Mouse (Mus musculus) lung, embryonic 15.5 days (tissue): ENCODE results near the gene Rpl10a. TPM values are rescaled to one million over a fixed set of nuclear protein-coding genes. Genes with fewer than 3 reads are reported as not detected.

Source experiments
- ATAC-seq: fragments of 200-750 bp; cut with Nextera tagmentation; 2 replicates; pipeline ENCODE4 v1.8.0; 2017; ENCODE audit warnings: moderate number of reproducible peaks, borderline replicate concordance; ENCODE audit not compliant: low FRiP score, low TSS enrichment; ENCODE audit errors: extremely low read depth
- H3K27ac ChIP-seq: fragments of 300-500 bp; sonication (generic); 2 replicates; pipeline ENCODE4 v1.5.1; 2015; ENCODE audit warnings: moderate library complexity, mild to moderate bottlenecking, inconsistent platforms
- H3K27me3 ChIP-seq: fragments of 300-500 bp; sonication (generic); 2 replicates; pipeline ENCODE4 v1.6.1; 2015; ENCODE audit warnings: inconsistent platforms
- H3K36me3 ChIP-seq: fragments of 300-500 bp; sonication (generic); 2 replicates; pipeline ENCODE4 v1.6.1; 2015; ENCODE audit warnings: inconsistent platforms
- H3K4me1 ChIP-seq: fragments of 300-500 bp; sonication (generic); 2 replicates; pipeline ENCODE4 v1.6.1; 2015; ENCODE audit warnings: inconsistent platforms
- H3K4me2 ChIP-seq: fragments of 300-500 bp; sonication (generic); 2 replicates; pipeline ENCODE4 v1.6.1; 2015; ENCODE audit warnings: inconsistent platforms, mild to moderate bottlenecking, moderate library complexity
- H3K4me3 ChIP-seq: fragments of 300-500 bp; sonication (generic); 2 replicates; pipeline ENCODE4 v1.5.1; 2015; ENCODE audit warnings: mild to moderate bottlenecking, inconsistent platforms
- H3K9ac ChIP-seq: fragments of 300-500 bp; sonication (generic); 2 replicates; pipeline ENCODE4 v1.6.1; 2015; ENCODE audit warnings: inconsistent platforms
- H3K9me3 ChIP-seq: fragments of 300-500 bp; sonication (generic); 2 replicates; pipeline ENCODE4 v1.6.1; 2016; ENCODE audit warnings: inconsistent platforms
- WGBS: fragments of 180-500 bp; shearing (Covaris S2); methylation state at CpG from one replicate; pipeline ENCODE4 v1.1.7; 2015; 5-methylcytosine and 5-hydroxymethylcytosine counted together
- polyA plus RNA-seq: library from polyadenylated mRNA; unstranded; fragments of >200 nt; fragmentation: Nextera tagmentation; extraction: Ambion mirVana; gene quantifications from 2 replicates; pipeline ENCODE4 v1.2.1, GENCODE M21; 2015

Gene Rpl10a
- polyA plus RNA-seq, 1 experiment from 2014 or later, result 606 TPM

DNA sequence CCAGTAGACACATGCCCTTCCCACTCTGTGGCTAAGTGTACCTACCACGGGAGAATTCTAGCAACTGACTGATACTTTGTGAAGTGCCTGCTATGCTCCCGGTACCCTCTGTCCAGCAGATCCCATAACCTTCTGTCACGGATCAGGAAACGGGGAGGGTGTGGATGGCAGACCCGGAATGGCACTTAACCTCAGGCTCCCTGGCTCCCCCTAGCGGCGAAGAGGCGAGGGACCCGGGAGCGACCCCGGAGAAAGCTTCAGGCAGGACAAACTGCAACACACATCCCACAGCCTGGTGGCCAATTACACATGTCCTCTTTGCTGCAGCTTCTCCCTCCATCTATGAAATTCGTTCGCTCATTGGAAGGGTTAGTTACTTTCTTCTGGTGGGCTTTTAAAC is 40.2 kb downstream of the Rpl10a start:
- ATAC-seq, result peak; percentile 33; the same call in 1 of the 2 replicates
- Histone ChIP-seq H3K9ac (no peak overlapping the region), H3K4me2 (no peak overlapping the region), H3K27ac (no peak overlapping the region), H3K4me1 (peaks cover 22% of the 10 kb centered on the region), H3K4me3 (no peak overlapping the region), H3K36me3 (no peaks in the 10 kb centered on the region), H3K9me3 (no peaks in the 10 kb centered on the region), H3K27me3 (peaks cover 25% of the 10 kb centered on the region)
- 7% methylated on average over 13 of the region's 13 CpGs for WGBS

DNA sequence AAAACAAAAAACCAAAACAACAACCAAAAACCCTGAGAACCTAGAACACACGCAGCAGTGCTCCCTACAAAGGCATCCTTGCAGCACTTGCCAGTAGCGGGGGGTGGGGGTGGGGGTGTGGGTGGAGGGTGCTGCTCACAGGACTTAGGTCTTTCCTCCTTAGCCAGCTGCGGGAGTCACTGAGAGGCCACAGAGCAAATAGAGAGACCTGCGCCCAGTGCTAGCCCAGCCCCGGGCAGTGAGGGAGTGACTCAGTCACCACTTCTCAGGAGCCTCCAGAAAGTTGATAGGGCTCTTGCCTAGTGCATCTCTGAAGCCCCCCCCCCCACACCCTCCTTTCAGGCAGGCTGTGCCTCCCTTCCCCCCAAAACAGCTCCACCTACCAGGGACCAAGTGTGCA is 40.8 kb downstream of the Rpl10a start:
- Histone ChIP-seq H3K9ac (no peak overlapping the region), H3K36me3 (no peaks in the 10 kb centered on the region), H3K27me3 (peaks cover 23% of the 10 kb centered on the region), H3K27ac (no peak overlapping the region; the same call in 1 of the 2 replicates), H3K4me1 (peaks cover 16% of the 10 kb centered on the region), H3K9me3 (no peaks in the 10 kb centered on the region), H3K4me3 (no peak overlapping the region), H3K4me2 (no peak overlapping the region)
- WGBS, result 38% methylated on average over 5 of the region's 5 CpGs
- peak; percentile 60 for ATAC-seq

DNA sequence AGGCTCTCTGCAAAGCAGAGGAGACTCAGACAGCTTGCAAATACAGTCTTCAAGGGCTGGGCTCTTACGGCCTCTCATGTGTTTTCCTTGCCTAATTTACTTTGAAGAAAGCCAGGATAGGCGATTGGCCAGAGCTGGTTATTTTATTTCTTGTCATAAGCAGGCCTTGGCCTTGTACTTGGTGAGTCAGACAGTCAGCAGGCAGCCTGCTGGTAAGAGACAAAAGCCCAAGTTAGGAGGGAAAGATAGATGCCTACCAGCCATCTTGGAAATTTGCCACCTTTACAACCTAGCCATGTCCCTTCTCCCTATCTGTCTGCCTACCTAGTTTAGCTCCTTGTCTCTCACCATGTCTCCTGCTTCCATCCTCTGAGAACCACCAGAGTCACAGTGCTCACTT is 43.0 kb downstream of the Rpl10a start:
- Histone ChIP-seq H3K27ac (no peak overlapping the region), H3K9ac (no peak overlapping the region), H3K4me1 (peaks cover 18% of the 10 kb centered on the region; the same call in 1 of the 2 replicates), H3K9me3 (no peaks in the 10 kb centered on the region), H3K27me3 (peaks cover 23% of the 10 kb centered on the region), H3K4me3 (no peak overlapping the region), H3K36me3 (no peaks in the 10 kb centered on the region), H3K4me2 (no peak overlapping the region)
- no peak for ATAC-seq
- WGBS, result 52% methylated on average over 2 of the region's 2 CpGs

DNA sequence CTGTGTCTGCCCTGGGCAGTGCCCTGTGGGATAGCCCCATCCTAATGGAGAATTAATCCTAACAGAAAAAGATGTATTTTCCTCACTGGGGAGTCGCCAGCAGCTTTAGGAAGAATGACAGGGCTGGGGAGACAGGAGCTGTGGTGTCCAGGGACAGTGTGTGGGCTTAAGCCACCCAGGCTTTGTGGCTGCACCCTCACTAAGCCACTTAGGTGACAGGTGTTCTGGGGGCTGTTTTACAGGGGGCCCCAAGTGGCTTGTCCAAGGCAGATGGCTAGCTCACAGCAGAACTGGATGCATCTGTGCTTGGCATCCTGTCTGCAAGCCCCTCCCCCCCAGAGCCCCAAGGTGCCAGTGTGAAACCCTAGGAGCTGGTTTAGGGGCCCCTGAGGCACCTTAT is 43.7 kb downstream of the Rpl10a start:
- no peak overlapping the region for H3K4me3 ChIP-seq
- H3K9me3 ChIP-seq, result no peaks in the 10 kb centered on the region
- no peak overlapping the region for H3K9ac ChIP-seq
- H3K36me3 ChIP-seq, result no peaks in the 10 kb centered on the region
- no peak for ATAC-seq
- no peak overlapping the region for H3K4me2 ChIP-seq
- H3K27me3 ChIP-seq, result peaks cover 23% of the 10 kb centered on the region
- H3K4me1 ChIP-seq, result peaks cover 18% of the 10 kb centered on the region; the same call in 1 of the 2 replicates
- 75% methylated on average over 1 of the region's 1 CpGs for WGBS
- no peak overlapping the region for H3K27ac ChIP-seq

DNA sequence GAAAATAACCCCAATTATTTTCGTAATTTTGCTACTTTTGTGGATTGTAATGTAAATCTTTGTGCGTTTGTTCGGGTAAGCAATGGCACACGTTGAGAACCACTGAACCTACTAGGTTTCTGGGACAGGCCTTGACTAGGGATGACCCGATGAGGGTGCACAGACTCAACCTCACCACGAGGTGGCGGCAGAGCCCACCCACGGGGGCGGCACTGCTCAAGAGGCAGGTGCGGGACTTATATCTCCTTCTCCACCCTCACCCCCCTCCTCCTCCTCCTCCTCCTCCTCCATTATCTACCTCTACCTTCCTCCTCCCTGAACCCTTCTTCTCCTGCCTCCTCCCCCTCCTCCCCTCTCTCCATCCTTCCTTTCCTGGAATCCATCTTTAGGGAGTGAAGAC is 45.5 kb downstream of the Rpl10a start:
- peaks cover 23% of the 10 kb centered on the region for H3K27me3 ChIP-seq
- no peak overlapping the region for H3K4me3 ChIP-seq
- H3K4me2 ChIP-seq, result no peak overlapping the region
- H3K9me3 ChIP-seq, result no peaks in the 10 kb centered on the region
- no peak overlapping the region for H3K27ac ChIP-seq
- ATAC-seq, result no peak
- WGBS, result 18% methylated on average over 10 of the region's 10 CpGs
- no peaks in the 10 kb centered on the region for H3K36me3 ChIP-seq
- H3K4me1 ChIP-seq, result peaks cover 15% of the 10 kb centered on the region; the same call in 1 of the 2 replicates
- no peak overlapping the region for H3K9ac ChIP-seq

DNA sequence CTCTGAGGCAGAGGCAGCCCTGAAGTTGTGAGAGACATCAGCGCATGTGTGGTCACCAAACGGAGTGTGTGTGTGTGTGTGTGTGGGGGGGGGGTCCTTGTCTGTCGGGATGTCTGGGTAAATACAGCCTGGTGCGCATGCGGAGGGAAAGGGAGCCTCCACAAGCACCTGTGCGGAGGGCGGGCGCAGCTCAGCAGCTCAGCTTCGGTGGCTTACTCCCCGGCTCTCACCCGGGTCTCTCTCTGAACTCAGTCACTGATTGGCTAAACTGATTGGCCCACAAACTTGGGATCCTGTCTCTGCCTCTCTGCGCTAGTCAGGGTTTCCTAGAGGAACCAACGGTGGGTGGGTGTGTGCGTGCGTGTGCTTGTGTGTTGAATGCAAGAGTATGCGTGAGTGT is 46.2 kb downstream of the Rpl10a start:
- Histone ChIP-seq H3K4me1 (0 out of 2 replicates have a peak, but pooled peaks cover 10% of the 10 kb centered on the region), H3K27ac (no peak overlapping the region), H3K4me2 (no peak overlapping the region), H3K27me3 (peaks cover 23% of the 10 kb centered on the region), H3K36me3 (no peaks in the 10 kb centered on the region), H3K4me3 (no peak overlapping the region), H3K9ac (no peak overlapping the region), H3K9me3 (no peaks in the 10 kb centered on the region)
- 13% methylated on average over 16 of the region's 16 CpGs for WGBS
- ATAC-seq, result no peak

DNA sequence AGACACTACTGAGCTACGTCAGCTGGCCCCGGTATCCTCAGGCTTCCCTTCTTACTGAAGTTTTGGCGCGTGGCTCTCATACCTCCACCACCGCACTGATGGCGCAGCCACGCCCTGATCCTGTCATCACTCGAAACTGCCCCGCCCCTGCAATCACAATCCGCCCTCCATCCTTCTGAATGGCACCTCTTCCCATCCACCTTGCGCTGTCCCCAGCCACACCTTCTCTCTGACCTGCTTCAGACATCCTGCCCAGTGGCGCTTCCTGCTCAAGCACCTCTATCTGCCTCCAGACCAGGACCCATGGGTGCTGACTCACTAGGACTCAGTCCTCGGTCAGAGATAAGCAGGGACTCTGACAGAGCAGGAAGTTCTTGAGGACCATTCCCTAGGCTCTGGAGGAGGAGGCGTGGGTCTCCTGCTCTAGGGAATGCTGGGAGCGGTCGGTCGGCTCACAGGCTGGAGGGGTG is 47.4 kb downstream of the Rpl10a start:
- peak; percentile 36; the same call in 1 of the 2 replicates for ATAC-seq
- peak overlapping the region; percentile 16; the same call in 1 of the 2 replicates for H3K4me2 ChIP-seq
- no peaks in the 10 kb centered on the region for H3K9me3 ChIP-seq
- H3K27ac ChIP-seq, result no peak overlapping the region
- 0 out of 2 replicates have a peak, but pooled peaks cover 10% of the 10 kb centered on the region for H3K4me1 ChIP-seq
- no peak overlapping the region for H3K4me3 ChIP-seq
- H3K9ac ChIP-seq, result no peak overlapping the region
- 6% methylated on average over 17 of the region's 17 CpGs for WGBS
- peaks cover 23% of the 10 kb centered on the region for H3K27me3 ChIP-seq
- no peaks in the 10 kb centered on the region for H3K36me3 ChIP-seq

DNA sequence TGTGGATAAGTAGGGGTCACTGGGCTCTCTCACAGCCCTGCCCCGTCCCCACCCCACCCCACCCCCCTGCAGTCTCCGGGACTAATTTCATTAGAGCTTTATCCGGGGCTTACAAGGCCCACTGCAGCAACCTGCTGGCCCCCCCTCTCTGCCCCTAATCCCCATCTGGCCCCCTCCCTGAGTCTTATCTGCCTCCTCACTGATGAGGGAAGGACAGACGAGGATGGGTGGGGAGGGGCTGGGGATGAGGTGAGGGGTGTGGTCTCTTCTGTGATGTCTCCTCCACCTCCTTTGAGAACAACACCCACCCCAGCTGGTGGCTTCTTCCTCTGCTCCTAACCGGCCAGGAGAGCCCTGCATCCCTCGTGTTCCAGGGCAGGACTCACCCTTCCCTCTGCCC is 52.0 kb downstream of the Rpl10a start:
- H3K4me3 ChIP-seq, result no peak overlapping the region
- no peaks in the 10 kb centered on the region for H3K9me3 ChIP-seq
- no peak overlapping the region for H3K27ac ChIP-seq
- H3K36me3 ChIP-seq, result no peaks in the 10 kb centered on the region
- H3K4me2 ChIP-seq, result no peak overlapping the region
- WGBS, result 10% methylated on average over 6 of the region's 6 CpGs
- H3K4me1 ChIP-seq, result 0 out of 2 replicates have a peak, but pooled peaks cover 6% of the 10 kb centered on the region
- no peak overlapping the region for H3K9ac ChIP-seq
- peaks cover 7% of the 10 kb centered on the region for H3K27me3 ChIP-seq
- ATAC-seq, result no peak

Other genes with a start within 250 kb of the Rpl10a start
- gene Tcp11, start 247.8 kb upstream of the Rpl10a start, polyA plus RNA-seq, result 3.9 and 4.3 TPM in 2 replicates
- 1.7 and 1.8 TPM in 2 replicates for gene Scube3, start 186.3 kb upstream of the Rpl10a start, polyA plus RNA-seq
- 39.1 and 41.8 TPM in 2 replicates for gene Zfp523, start 151.3 kb upstream of the Rpl10a start, polyA plus RNA-seq
- gene Def6, start 120.7 kb upstream of the Rpl10a start, polyA plus RNA-seq, result 4.5 and 7.8 TPM in 2 replicates
- 2.1 and 2.9 TPM in 2 replicates for gene Ppard, start 95.8 kb upstream of the Rpl10a start, polyA plus RNA-seq
- gene Fance, start 15.0 kb upstream of the Rpl10a start, polyA plus RNA-seq, result 32.8 and 33.3 TPM in 2 replicates
- 10.9 and 11.5 TPM in 2 replicates for gene Tead3, start 22.3 kb downstream of the Rpl10a start, polyA plus RNA-seq
- gene Tulp1, start 36.8 kb downstream of the Rpl10a start, polyA plus RNA-seq, result 6.0 and 6.2 TPM in 2 replicates
- 30.7 and 35.1 TPM in 2 replicates for gene Fkbp5, start 189.1 kb downstream of the Rpl10a start, polyA plus RNA-seq
- not detected in 2 replicates for gene Armc12, start 202.3 kb downstream of the Rpl10a start, polyA plus RNA-seq
- not detected in 2 replicates for gene Clpsl2, start 220.9 kb downstream of the Rpl10a start, polyA plus RNA-seq
- 0.34 and 9.2 TPM in 2 replicates for gene Clps, start 232.3 kb downstream of the Rpl10a start, polyA plus RNA-seq
- 0.48 and 0.57 TPM in 2 replicates for gene Lhfpl5, start 247.2 kb downstream of the Rpl10a start, polyA plus RNA-seq